Mouse (Mus musculus): ENCODE measurements around the gene Tmprss7.
A peak's percentile ranks its signal among the peaks of the same experiment; 100 is the strongest.

Tmprss7 gene

DNA sequence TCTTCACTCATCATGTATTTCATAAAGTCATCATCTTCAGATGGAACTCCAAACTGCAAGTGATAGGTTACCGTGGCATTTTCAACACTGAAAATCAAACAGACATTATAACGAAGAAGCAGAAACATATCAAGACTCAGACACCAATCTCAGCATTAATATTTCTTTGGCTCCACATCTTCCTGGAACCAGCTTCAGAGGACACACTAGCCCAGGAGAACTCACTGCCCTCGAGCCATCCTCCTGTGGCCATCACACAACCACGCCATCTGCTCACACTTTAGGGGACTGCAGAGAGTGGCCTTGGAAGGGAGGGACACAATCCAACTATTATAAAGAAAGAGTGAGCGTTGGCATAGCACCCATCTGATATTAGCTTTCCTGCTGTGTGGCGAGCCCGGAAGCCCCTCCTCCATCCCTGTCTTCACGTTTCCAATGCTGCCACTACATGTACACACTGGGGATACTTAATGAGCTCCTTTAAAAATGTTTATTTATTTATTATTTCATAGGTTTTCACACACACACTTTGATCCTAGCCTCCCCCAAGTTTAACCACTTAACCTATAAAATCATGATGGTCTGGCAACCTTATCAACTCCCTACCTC is 63.9 kb downstream of the Tmprss7 start:
- no peak for DNase-seq (ENCODE audit: low spot score in 2 of 2)

GRCm38 (mm10) chr16:45625342-45625741 is 68.1 kb downstream of the Tmprss7 start:
- no peak for DNase-seq (ENCODE audit: low spot score in 2 of 2)

GRCm38 (mm10) chr16:45624791-45625190 is 68.7 kb downstream of the Tmprss7 start:
- no peak for DNase-seq (ENCODE audit: low spot score in 2 of 2)

GRCm38 (mm10) chr16:45623230-45623629 is 70.2 kb downstream of the Tmprss7 start:
- DNase-seq (ENCODE audit: low spot score in 2 of 2) = no peak

- no peak for DNase-seq (ENCODE audit: low spot score in 2 of 2)
These were observed 73.6 kb downstream of the Tmprss7 start for GRCm38 (mm10) chr16:45619751-45620375.

DNA sequence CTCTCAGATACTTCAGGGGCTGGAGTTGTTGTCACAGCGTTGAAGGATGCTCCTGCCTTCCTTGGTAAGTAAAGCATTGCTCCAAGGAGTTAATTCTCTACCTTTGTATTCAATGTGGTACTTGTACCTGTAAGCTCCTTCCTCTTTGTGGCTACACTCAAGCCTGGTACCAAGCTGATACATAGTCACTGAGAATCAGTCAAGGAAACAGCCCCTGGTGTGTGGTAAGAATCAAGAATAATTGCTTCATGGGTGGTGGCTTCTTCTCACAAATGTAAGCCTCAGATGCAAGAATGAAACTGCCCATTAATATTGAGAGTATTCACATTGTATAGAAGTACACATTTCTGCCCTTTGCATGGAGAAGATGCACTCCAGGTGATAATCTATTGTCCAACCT is 77.5 kb downstream of the Tmprss7 start:
- DNase-seq (ENCODE audit: low spot score in 2 of 2) = no peak

DNA sequence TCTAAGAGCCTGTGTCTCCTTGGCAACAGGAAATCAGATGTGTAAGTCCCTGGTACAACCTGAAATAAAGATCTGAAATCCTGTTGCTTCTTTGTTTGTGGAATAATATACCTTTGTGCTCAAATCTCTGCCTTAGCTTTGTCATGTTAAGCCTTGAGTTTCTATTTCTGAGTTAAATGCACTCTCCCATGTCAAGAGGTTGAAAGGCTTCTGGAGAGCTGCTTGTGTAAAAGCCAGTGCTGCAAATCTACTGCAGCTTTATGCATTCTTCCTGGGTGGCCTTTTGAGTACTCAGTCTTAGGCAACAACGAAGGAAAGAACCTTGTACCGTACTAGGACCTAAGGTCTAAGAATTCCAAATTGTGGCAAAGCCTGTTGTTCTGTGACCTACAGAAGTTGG is 80.2 kb downstream of the Tmprss7 start:
- no peak for DNase-seq (ENCODE audit: low spot score in 2 of 2)

DNA sequence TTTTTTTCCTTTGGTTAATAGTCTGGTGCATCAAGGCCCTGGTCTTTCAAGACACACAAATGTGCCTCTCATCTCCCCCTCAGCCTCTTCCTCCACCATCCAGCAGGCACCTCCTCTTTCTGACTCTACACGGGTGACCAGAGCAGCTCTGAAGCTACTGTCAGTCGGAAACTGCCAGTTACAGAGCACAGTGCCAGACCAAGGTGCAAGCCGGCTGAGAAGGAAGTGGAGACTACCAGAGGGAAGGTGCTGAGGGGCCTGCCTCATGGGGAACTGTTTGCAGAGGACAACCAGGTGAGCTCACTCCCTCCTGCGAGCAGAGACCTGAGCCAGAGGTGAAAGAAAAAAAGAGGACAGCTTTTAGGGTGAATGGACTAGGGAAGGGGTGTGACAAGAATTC is 83.2 kb downstream of the Tmprss7 start, which contains the start of gene Gcsam:
TSS of gene Gcsam (plus strand) at position 114 of the 400 bp plus-strand sequence.
- no peak for DNase-seq (ENCODE audit: low spot score in 2 of 2)

DNA sequence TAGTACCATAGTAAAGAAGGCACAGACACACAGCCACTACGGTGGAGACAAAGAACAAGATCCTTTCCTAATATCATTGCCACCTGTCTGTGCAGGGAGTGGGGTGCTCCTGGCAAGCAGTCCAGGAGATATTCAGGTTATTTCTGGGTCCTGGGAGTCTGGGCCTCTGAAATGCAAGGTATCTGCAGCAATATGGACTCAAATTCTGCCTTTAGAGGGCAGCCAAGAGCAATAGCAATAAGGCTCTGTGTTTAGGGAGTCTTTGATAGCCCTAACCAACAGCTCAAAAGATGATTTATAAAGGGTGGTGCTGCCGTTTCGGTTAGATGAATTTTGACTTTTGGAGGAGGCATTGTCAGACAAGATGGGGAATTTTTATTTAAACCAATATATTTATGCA is 84.2 kb downstream of the Tmprss7 start:
- peak in 1 of 2 experiments; percentile 9 for DNase-seq (ENCODE audit: low spot score in 2 of 2)

DNA sequence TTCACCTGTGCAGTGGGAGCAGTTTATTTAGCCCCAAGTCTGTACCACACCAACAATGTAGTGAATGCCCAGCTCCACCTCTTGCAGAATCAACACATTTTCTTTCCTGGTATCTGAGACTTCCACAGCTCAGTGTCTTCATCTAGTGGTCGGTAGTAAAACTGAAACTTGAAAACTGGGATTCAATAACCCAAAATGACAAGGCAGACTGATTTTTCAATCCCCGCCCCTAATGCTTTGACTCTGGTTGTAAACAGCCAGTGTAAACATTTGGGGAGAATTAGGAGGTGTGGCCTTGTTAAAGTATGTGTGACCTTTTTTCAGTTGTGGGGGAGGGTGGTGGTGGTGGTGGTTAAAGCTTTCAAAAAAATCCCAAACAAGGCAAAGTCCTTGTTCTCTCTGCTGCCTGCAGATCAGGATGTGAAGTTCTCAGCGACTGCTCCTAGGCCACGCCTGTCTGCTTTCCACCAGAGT is 84.9 kb downstream of the Tmprss7 start:
- no peak for DNase-seq (ENCODE audit: low spot score in 2 of 2)
